Mouse (Mus musculus): ENCODE measurements around the gene Slc10a4. TPM values are rescaled to one million over a fixed set of nuclear protein-coding genes. Genes with fewer than 3 reads are reported as not detected.

The Slc10a4 gene
- polyA plus RNA-seq (2015; fragmentation: Nextera tagmentation; extraction: Ambion mirVana), result 0.06 and 0.08 TPM in 2 replicates

DNA sequence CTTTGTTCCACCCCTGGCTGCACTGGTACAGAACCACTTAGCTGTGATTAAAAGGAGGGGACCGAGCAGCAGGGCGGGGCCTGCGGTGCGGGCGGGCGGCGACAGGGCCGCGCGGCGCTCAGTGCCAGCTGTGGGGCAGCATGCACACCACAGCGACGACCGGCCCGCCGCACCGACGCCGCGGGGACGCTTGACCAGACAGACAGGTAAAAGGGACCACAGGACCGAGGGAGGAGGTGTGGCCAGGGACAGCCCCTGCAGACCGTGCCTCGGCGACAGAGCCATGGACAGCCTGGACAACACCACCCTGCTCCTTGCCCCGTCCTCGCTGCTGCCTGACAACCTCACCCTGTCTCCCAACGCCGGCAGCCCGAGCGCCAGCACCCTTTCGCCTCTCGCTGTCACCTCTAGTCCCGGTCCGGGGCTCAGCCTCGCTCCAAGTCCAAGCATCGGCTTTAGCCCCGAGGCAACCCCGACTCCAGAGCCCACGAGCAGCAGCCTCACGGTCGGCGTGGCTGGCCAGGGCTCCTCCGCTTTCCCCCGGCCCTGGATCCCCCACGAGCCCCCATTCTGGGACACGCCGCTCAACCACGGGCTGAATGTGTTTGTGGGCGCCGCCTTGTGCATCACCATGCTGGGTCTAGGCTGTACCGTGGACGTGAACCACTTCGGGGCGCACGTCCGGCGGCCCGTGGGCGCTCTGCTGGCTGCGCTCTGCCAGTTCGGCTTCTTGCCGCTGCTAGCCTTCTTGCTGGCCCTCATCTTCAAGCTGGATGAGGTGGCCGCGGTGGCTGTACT, at the start of gene Slc10a4:
Gene Slc10a4, plus strand, starts transcription at position 100 of the 798 bp plus-strand sequence.
- H3K4me2 ChIP-seq, result peak within 1 kb of the TSS; percentile 57
- H3K4me1 ChIP-seq (replicated peaks), result 0 out of 2 replicates have a peak, but pooled peaks cover 2% of the 10 kb centered on the region
- H3K27me3 ChIP-seq, result peaks cover 63% of the 10 kb centered on the region
- H3K9me3 ChIP-seq (replicated peaks), result no peaks in the 10 kb centered on the region
- H3K4me3 ChIP-seq (replicated peaks), result peak within 1 kb of the TSS; percentile 30
- no peak within 1 kb of the TSS for H3K9ac ChIP-seq
- 0 out of 2 replicates have a peak, but pooled peaks have one; percentile 18 for ATAC-seq (ENCODE audit: insufficient read depth)
- 8% methylated on average over 65 of the region's 65 CpGs for WGBS (ENCODE audit: insufficient replicate concordance)
- H3K27ac ChIP-seq (replicated peaks), result no peak within 1 kb of the TSS
- no peaks in the 10 kb centered on the region for H3K36me3 ChIP-seq (replicated peaks)

DNA sequence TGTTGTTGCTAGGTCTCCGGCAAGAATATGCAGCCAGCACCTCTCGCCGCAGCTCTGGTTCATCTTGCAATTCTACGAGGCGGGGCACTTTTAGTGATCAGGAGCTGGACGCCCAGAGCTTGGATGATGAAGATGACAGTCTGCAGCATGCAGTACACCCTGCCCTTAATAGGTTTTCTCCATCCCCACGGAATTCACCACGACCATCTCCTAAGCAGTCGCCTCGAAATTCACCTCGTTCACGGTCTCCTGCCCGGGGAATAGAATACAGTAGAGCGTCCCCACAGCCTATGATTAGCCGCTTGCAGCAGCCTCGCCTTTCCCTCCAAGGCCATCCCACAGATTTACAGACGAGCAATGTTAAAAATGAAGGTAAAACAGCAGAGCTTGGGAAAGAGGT, 49.4 kb upstream of the Slc10a4 start:
- 82% methylated on average over 17 of the region's 17 CpGs for WGBS (ENCODE audit: insufficient replicate concordance)
- Histone ChIP-seq H3K4me1 (replicated peaks) (no peaks in the 10 kb centered on the region), H3K27me3 (no peaks in the 10 kb centered on the region), H3K36me3 (replicated peaks) (0 out of 2 replicates have a peak, but pooled peaks cover 6% of the 10 kb centered on the region), H3K9ac (no peak overlapping the region), H3K9me3 (replicated peaks) (no peaks in the 10 kb centered on the region), H3K4me2 (no peak overlapping the region), H3K4me3 (replicated peaks) (no peak overlapping the region), H3K27ac (replicated peaks) (no peak overlapping the region)
- no peak for ATAC-seq (ENCODE audit: insufficient read depth)

DNA sequence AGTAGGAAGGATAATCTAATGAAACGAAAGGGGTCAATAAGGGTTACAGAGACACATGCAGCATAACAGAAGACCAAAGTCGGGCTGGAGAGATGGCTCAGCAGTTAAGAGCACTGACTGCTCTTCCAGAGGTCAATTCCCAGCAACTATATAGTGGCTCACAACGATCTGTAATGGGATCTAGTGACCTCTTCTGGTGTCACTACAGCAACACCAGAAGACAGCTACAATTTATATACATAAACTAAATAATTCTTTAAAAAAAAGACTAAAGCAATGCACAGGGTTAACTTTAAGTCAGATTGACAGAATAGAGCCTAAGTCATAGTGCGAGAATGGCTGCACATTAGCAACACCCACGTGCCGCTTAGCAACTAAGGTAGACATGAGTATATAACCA, 46.6 kb upstream of the Slc10a4 start:
- WGBS (ENCODE audit: insufficient replicate concordance), result 71% methylated on average over 6 of the region's 6 CpGs
- Histone ChIP-seq H3K9ac (no peak overlapping the region), H3K4me2 (no peak overlapping the region), H3K36me3 (replicated peaks) (peaks cover 6% of the 10 kb centered on the region; the same call in 1 of the 2 replicates), H3K27ac (replicated peaks) (no peak overlapping the region), H3K9me3 (replicated peaks) (no peaks in the 10 kb centered on the region), H3K27me3 (no peaks in the 10 kb centered on the region), H3K4me3 (replicated peaks) (no peak overlapping the region), H3K4me1 (replicated peaks) (no peaks in the 10 kb centered on the region)
- ATAC-seq (ENCODE audit: insufficient read depth), result no peak

DNA sequence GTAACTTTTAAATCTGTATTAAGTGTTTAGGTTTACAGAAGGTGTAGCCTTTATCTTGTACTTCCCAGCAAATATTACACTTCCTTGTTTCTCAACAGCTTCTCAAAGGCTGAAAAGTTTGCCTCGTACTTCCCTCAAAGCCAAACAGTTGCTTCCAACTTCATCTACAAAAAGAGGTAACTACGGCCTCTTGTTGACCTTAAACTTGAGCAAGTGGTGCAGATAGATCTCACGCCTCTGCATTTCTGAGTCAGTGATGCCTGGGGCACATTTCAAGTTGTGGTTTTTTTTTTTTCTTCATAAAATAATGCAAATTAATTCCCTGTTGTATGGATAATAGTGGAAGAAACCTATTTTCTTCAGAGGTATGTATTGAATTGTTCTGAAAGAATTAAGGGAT, 41.0 kb upstream of the Slc10a4 start:
- Histone ChIP-seq H3K4me1 (replicated peaks) (no peaks in the 10 kb centered on the region), H3K27me3 (no peaks in the 10 kb centered on the region), H3K9ac (no peak overlapping the region), H3K4me2 (no peak overlapping the region), H3K9me3 (replicated peaks) (no peaks in the 10 kb centered on the region), H3K27ac (replicated peaks) (no peak overlapping the region), H3K36me3 (replicated peaks) (peaks cover 4% of the 10 kb centered on the region; the same call in 1 of the 2 replicates), H3K4me3 (replicated peaks) (no peak overlapping the region)
- WGBS (ENCODE audit: insufficient replicate concordance), result 54% methylated on average over 3 of the region's 3 CpGs
- no peak for ATAC-seq (ENCODE audit: insufficient read depth)

DNA sequence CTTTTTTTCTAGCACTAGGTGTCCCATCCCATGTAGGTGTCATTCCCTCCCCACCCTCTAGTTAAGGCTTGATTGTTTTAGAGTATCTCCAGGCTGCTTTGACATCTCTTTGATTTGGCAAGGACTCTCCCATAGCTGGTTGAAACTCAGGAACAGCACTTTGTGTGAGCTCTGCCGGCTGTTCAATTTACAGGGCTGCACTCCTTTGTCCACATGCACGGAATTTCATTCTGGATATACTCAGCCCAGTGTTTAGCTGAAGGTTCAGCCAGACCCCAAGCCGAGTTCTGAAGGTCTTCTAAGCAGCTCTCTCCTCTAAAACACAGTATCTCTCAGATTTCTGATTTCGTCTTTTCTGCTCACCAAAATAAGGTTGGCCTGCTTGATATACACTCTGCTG, 34.2 kb upstream of the Slc10a4 start:
- no peak overlapping the region for H3K4me3 ChIP-seq (replicated peaks)
- no peaks in the 10 kb centered on the region for H3K9me3 ChIP-seq (replicated peaks)
- ATAC-seq (ENCODE audit: insufficient read depth), result no peak
- no peak overlapping the region for H3K27ac ChIP-seq (replicated peaks)
- H3K4me1 ChIP-seq (replicated peaks), result no peaks in the 10 kb centered on the region
- peaks cover 9% of the 10 kb centered on the region; the same call in 1 of the 2 replicates for H3K36me3 ChIP-seq (replicated peaks)
- no peak overlapping the region for H3K4me2 ChIP-seq
- WGBS (ENCODE audit: insufficient replicate concordance), result 62% methylated on average over 4 of the region's 4 CpGs
- no peaks in the 10 kb centered on the region for H3K27me3 ChIP-seq
- no peak overlapping the region for H3K9ac ChIP-seq

DNA sequence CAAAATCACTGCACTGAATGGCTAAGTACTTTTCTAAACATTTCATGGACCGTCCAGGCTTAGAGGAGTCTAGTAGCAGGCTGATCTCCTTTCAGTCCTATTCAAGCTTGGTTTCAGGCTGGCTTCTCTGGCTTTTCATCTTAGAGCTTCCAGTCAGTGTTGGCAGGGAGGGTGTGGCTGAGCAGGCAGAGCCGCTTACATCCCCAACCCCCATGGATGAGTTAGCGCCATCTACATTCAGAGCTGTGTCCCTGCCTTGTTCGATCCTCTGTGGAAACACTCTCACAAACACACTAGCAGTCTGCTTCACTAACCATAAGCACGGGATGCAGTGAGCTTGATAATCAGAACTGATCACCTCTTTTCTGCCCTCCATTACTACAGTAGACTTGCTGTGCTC, 33.7 kb upstream of the Slc10a4 start:
- no peak overlapping the region for H3K27ac ChIP-seq (replicated peaks)
- no peak overlapping the region for H3K9ac ChIP-seq
- H3K4me1 ChIP-seq (replicated peaks), result no peaks in the 10 kb centered on the region
- peaks cover 9% of the 10 kb centered on the region; the same call in 1 of the 2 replicates for H3K36me3 ChIP-seq (replicated peaks)
- H3K4me3 ChIP-seq (replicated peaks), result no peak overlapping the region
- H3K9me3 ChIP-seq (replicated peaks), result no peaks in the 10 kb centered on the region
- no peak for ATAC-seq (ENCODE audit: insufficient read depth)
- WGBS (ENCODE audit: insufficient replicate concordance), result 71% methylated on average over 5 of the region's 5 CpGs
- no peak overlapping the region for H3K4me2 ChIP-seq
- H3K27me3 ChIP-seq, result no peaks in the 10 kb centered on the region

DNA sequence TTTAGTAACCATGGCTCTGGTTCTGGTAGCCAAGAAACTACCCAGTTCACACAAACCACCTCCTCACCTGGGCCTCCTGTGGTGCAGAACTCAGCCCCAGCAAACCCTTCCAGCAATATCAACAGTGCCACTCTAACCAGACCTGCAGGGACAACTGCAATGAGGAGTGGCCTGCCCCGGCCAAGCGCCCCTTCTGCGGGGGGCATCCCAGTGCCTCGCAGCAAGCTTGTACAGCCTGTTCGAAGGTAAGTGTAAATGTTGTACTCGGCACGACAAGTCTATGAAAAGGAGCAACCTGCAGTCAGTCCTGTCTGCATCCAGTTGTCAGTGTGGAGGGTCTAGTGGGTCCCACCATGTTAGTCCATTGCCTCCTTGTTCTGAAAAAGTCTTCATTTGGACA, 32.1 kb upstream of the Slc10a4 start, which contains the start of gene Gm10135:
Gene Gm10135, minus strand, starts transcription at position 101 of the 400 bp plus-strand sequence.
- Histone ChIP-seq H3K4me2 (no peak within 1 kb of the TSS), H3K4me3 (replicated peaks) (no peak within 1 kb of the TSS), H3K9me3 (replicated peaks) (no peaks in the 10 kb centered on the region), H3K27ac (replicated peaks) (no peak within 1 kb of the TSS), H3K9ac (no peak within 1 kb of the TSS), H3K36me3 (replicated peaks) (peaks cover 9% of the 10 kb centered on the region; the same call in 1 of the 2 replicates), H3K27me3 (no peaks in the 10 kb centered on the region), H3K4me1 (replicated peaks) (no peaks in the 10 kb centered on the region)
- ATAC-seq (ENCODE audit: insufficient read depth), result no peak
- 84% methylated on average over 7 of the region's 7 CpGs for WGBS (ENCODE audit: insufficient replicate concordance)

DNA sequence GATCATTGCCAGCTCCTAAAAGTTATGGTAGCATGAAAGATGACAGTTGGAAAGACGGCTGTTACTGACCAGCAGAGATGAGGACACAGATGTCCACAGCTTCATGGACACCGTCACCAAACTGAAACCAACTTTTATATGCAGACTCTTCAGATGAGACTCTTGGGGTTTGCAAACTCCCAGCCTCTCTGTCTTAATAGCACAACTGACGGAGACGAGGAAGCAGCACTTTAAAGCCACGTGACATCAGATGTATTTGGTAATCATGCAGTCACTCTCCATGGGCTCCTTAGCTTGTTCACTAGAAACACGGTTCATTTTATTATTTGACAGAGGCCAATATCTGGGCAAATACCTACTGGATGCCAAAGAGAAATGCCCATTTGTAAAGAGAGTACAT, 30.7 kb upstream of the Slc10a4 start:
- no peak overlapping the region for H3K27ac ChIP-seq (replicated peaks)

DNA sequence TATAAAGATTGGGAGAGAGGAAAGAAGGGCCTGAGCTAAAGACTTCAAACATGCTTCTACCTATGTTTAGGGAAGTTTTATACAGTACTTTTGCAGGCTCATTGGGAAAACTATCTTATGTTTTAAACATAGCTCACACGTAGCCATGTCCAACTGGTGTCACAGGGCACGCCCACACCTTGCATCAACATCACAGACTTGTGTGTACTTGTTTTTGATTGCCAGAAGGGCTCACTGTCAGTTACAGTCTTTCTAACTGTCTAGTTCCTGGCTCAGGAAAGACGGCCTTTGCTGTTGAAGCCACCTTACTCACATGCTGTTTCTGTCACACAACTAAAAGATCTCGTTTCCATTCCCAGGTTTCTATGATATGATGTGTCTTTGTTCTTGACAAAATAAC, 30.1 kb upstream of the Slc10a4 start:
- ATAC-seq (ENCODE audit: insufficient read depth), result no peak
- H3K9ac ChIP-seq, result no peak overlapping the region
- H3K4me3 ChIP-seq (replicated peaks), result no peak overlapping the region
- WGBS (ENCODE audit: insufficient replicate concordance), result 68% methylated on average over 4 of the region's 4 CpGs
- H3K9me3 ChIP-seq (replicated peaks), result no peaks in the 10 kb centered on the region
- H3K27ac ChIP-seq (replicated peaks), result no peak overlapping the region
- H3K36me3 ChIP-seq (replicated peaks), result peaks cover 9% of the 10 kb centered on the region; the same call in 1 of the 2 replicates
- H3K4me1 ChIP-seq (replicated peaks), result no peaks in the 10 kb centered on the region
- H3K4me2 ChIP-seq, result no peak overlapping the region
- H3K27me3 ChIP-seq, result no peaks in the 10 kb centered on the region

More for the DNA sequence above, 30.7 kb upstream of the Slc10a4 start:
- Histone ChIP-seq H3K9ac (no peak overlapping the region), H3K27me3 (no peaks in the 10 kb centered on the region), H3K4me1 (replicated peaks) (no peaks in the 10 kb centered on the region), H3K36me3 (replicated peaks) (peaks cover 9% of the 10 kb centered on the region; the same call in 1 of the 2 replicates), H3K4me3 (replicated peaks) (no peak overlapping the region), H3K4me2 (no peak overlapping the region), H3K9me3 (replicated peaks) (no peaks in the 10 kb centered on the region)
- 72% methylated on average over 6 of the region's 6 CpGs for WGBS (ENCODE audit: insufficient replicate concordance)
- no peak for ATAC-seq (ENCODE audit: insufficient read depth)

DNA sequence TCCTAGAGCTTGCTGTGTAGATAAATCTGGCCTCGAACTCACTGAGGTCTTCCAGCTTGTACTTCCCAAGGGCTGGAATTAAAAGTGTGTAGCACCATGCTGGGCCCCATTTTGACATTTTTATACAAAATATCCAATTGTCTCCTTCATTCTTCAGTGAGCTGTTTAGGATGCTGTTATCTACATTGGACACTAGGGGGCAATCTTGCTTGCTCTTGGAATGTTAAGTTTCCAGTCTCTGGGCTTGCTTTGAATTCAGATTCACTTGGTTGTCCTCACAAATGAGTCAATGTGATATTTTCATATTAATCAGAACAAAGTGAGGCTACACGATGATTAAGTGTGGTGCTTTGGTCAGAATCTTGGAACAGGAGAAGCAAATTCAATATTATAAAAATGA, 22.6 kb upstream of the Slc10a4 start:
- H3K36me3 ChIP-seq (replicated peaks), result no peaks in the 10 kb centered on the region
- H3K27ac ChIP-seq (replicated peaks), result no peak overlapping the region
- WGBS (ENCODE audit: insufficient replicate concordance), result 2% methylated on average over 2 of the region's 2 CpGs
- no peak overlapping the region for H3K4me3 ChIP-seq (replicated peaks)
- no peak overlapping the region for H3K4me2 ChIP-seq
- no peaks in the 10 kb centered on the region for H3K9me3 ChIP-seq (replicated peaks)
- no peak for ATAC-seq (ENCODE audit: insufficient read depth)
- no peaks in the 10 kb centered on the region for H3K4me1 ChIP-seq (replicated peaks)
- H3K9ac ChIP-seq, result no peak overlapping the region
- H3K27me3 ChIP-seq, result no peaks in the 10 kb centered on the region

DNA sequence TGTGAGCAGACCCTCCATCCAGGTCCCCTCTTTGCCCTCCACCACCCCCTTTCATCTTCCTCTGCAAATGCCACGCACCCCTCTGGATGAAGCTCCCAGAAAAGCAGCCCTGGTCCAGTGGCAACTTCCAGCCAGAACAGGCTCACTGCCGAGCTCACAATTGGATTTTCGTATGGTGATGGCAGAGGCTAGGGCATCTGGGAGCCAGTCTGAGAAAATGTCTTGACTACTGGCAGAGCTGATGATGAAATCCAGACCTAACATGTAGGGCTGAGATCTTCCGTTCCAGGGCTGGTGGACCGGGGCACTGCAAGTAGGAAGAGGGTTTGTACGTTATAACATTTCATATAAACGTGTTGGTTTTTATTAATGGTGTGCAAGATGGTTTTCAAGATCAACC, 18.9 kb upstream of the Slc10a4 start:
- H3K27ac ChIP-seq (replicated peaks), result no peak overlapping the region
- H3K27me3 ChIP-seq, result no peaks in the 10 kb centered on the region
- H3K9ac ChIP-seq, result no peak overlapping the region
- no peak for ATAC-seq (ENCODE audit: insufficient read depth)
- H3K4me3 ChIP-seq (replicated peaks), result no peak overlapping the region
- H3K9me3 ChIP-seq (replicated peaks), result no peaks in the 10 kb centered on the region
- H3K4me2 ChIP-seq, result no peak overlapping the region
- no peaks in the 10 kb centered on the region for H3K4me1 ChIP-seq (replicated peaks)
- 71% methylated on average over 7 of the region's 7 CpGs for WGBS (ENCODE audit: insufficient replicate concordance)
- no peaks in the 10 kb centered on the region for H3K36me3 ChIP-seq (replicated peaks)
